Mouse (Mus musculus): ENCODE measurements around the gene Colec11.

- no peak for TF ChIP-seq CTCF (IDR thresholded peaks at IDR 0.05; ENCODE audit: low read depth)
- TF ChIP-seq EP300 (optimal IDR thresholded peaks at IDR 0.05), result no peak
Measured at GRCm38 (mm10) chr12:28596851-28597250, 26.3 kb downstream of the Colec11 start.
